Mouse (Mus musculus) E14TG2a.4 (cell line): ENCODE measurements around the gene Odf3b.

Source experiments
- H3K27me3 ChIP-seq: 2 replicates; pipeline ENCODE4 v1.6.1; 2014; ENCODE audit warnings: low read length, control low read depth; ENCODE audit not compliant: insufficient read depth
- H3K36me3 ChIP-seq: 2 replicates; pipeline ENCODE4 v1.6.1; 2014; ENCODE audit warnings: low read length, control low read depth; ENCODE audit not compliant: insufficient read depth
- H3K4me1 ChIP-seq: replicated peaks from 2 replicates; pipeline ENCODE4 v1.6.1; 2014; ENCODE audit warnings: low read depth, low read length, control low read depth
- H3K4me3 ChIP-seq: replicated peaks from 2 replicates; pipeline ENCODE4 v1.5.1; 2014; ENCODE audit warnings: mild to moderate bottlenecking, low read length
- H3K9me3 ChIP-seq: 2 replicates; pipeline ENCODE4 v1.6.1; 2014; ENCODE audit warnings: low read length, control low read depth
- CTCF ChIP-seq: conservative IDR thresholded peaks from 2 replicates; pipeline ENCODE4 v1.5.1; 2014; ENCODE audit warnings: low read length
- NANOG ChIP-seq: IDR thresholded peaks from 2 replicates; pipeline ENCODE4 v1.6.1; 2014; ENCODE audit warnings: borderline replicate concordance, low read length, mixed read lengths
- POU5F1 ChIP-seq: IDR thresholded peaks from 2 replicates; pipeline ENCODE4 v1.6.1; 2014; ENCODE audit warnings: low read length, borderline replicate concordance

Odf3b gene

GRCm38 (mm10) chr15:89354455-89354854 is 24.6 kb downstream of the Odf3b start:
- peaks cover 73% of the 10 kb centered on the region for H3K36me3 ChIP-seq
- TF ChIP-seq POU5F1: no peak
- no peak for TF ChIP-seq NANOG
- TF ChIP-seq CTCF: no peak
- peak overlapping the region; percentile 98 for H3K4me3 ChIP-seq
- H3K27me3 ChIP-seq: no peaks in the 10 kb centered on the region
- peaks cover 70% of the 10 kb centered on the region for H3K4me1 ChIP-seq
- H3K9me3 ChIP-seq: no peaks in the 10 kb centered on the region

DNA sequence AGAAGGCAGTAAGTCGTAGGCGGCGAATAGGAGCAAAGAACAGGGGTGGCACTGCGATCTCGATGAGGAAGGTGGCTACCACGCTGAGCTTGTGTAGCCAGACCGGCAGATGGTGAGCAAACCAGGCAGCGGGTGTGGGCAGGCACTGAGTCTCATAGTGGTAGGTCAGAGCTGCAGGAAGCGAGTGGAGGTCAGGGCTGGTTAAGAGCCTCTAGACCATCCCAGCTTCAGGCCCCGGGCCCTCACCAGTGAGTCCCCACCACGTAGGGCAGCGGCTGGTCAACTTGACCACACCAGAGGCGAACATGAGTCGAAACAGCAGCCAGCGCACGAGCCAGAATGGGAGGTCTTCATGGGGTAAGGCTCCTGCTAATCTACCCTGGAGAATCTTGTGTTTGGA is 25.2 kb downstream of the Odf3b start:
- Histone ChIP-seq H3K36me3 (peaks cover 67% of the 10 kb centered on the region), H3K9me3 (no peaks in the 10 kb centered on the region), H3K27me3 (no peaks in the 10 kb centered on the region), H3K4me1 (peaks cover 64% of the 10 kb centered on the region), H3K4me3 (peak overlapping the region; percentile 98; the same call in 1 of the 2 replicates)
- TF ChIP-seq NANOG (no peak), CTCF (no peak), POU5F1 (no peak)

- Histone ChIP-seq H3K9me3 (no peaks in the 10 kb centered on the region), H3K27me3 (no peaks in the 10 kb centered on the region)
- TF ChIP-seq POU5F1 (no peak), NANOG (no peak), CTCF (no peak)
These were observed 26.3 kb downstream of the Odf3b start for GRCm38 (mm10) chr15:89352795-89353194.

DNA sequence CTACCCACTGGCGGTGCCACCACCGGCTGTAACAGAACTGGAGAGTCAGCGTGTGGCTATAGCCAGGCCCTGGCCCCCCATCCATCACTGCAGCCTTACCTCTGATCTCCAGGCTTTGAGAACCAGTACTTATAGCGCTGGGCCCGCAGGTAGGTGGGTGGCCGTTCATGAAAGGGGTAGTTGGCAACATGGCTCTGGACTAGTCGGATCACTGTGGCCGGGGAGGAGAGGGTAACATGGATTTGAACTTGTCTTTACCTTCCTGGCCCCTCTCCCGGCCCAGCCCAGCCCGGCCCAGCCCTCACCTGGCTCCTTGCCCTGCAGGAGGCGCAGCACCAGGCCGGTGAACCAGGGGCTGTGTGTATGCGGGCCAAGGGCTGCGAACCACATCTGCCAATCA is 27.0 kb downstream of the Odf3b start:
- peak overlapping the region; percentile 69 for H3K4me3 ChIP-seq
- peaks cover 55% of the 10 kb centered on the region for H3K36me3 ChIP-seq
- no peaks in the 10 kb centered on the region for H3K27me3 ChIP-seq
- H3K4me1 ChIP-seq: peaks cover 46% of the 10 kb centered on the region
- TF ChIP-seq CTCF (no peak), POU5F1 (no peak), NANOG (no peak)
- H3K9me3 ChIP-seq: no peaks in the 10 kb centered on the region

More at GRCm38 (mm10) chr15:89352795-89353194, 26.3 kb downstream of the Odf3b start:
- H3K4me1 ChIP-seq: peaks cover 53% of the 10 kb centered on the region
- H3K36me3 ChIP-seq: peaks cover 61% of the 10 kb centered on the region
- H3K4me3 ChIP-seq: peak overlapping the region; percentile 69

- Histone ChIP-seq H3K4me3 (peak overlapping the region; percentile 69), H3K9me3 (no peaks in the 10 kb centered on the region), H3K4me1 (peaks cover 44% of the 10 kb centered on the region), H3K36me3 (peaks cover 54% of the 10 kb centered on the region), H3K27me3 (no peaks in the 10 kb centered on the region)
- TF ChIP-seq POU5F1: no peak
These were observed 27.8 kb downstream of the Odf3b start for GRCm38 (mm10) chr15:89351302-89351701.

DNA sequence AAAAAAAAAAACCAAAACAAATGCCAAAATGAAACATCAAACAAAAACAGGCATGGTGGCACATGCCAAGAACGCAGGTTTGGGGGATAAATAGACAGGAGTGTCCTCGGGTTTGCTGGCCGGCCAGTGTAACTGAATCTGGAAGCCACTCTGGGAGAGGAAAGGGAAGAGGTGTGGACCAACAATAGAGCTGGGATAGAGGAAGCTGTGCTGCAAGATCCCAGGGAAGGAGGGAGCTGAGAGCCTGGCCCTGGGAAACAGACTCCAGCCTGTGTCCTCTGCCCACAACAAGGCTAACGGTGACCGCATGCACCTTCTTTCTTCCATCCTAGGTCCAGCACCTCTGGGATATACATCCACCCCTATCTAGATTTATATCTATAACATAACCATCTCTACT is 28.6 kb downstream of the Odf3b start:
- TF ChIP-seq CTCF (no peak), NANOG (no peak), POU5F1 (no peak)
- Histone ChIP-seq H3K4me3 (no peak overlapping the region), H3K36me3 (peaks cover 54% of the 10 kb centered on the region), H3K4me1 (peaks cover 44% of the 10 kb centered on the region), H3K9me3 (no peaks in the 10 kb centered on the region), H3K27me3 (no peaks in the 10 kb centered on the region)

DNA sequence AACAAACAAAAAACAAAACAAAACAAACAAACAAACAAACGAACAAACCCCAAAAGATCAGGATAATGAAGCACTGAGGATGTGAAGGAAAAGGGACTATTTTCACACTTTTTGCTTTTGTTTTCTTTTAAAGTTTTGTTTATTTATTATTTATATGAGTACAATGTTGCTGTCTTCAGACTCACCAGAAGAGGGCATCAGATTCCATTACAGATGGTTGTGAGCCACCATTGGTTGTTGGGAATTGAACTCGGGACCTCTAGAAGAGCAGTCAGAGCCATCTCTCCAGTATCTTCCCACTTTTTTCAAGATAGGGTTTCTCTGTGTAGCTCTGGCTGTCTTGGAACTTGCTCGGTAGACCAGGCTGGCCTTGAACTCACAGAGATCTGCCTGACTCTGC is 35.8 kb downstream of the Odf3b start:
- no peak overlapping the region for H3K4me3 ChIP-seq
- TF ChIP-seq CTCF (peak; percentile 48), NANOG (no peak)
- H3K27me3 ChIP-seq: no peaks in the 10 kb centered on the region
- no peaks in the 10 kb centered on the region for H3K4me1 ChIP-seq
- 0 out of 2 replicates have a peak, but pooled peaks cover 6% of the 10 kb centered on the region for H3K36me3 ChIP-seq
- peaks cover 9% of the 10 kb centered on the region for H3K9me3 ChIP-seq

DNA sequence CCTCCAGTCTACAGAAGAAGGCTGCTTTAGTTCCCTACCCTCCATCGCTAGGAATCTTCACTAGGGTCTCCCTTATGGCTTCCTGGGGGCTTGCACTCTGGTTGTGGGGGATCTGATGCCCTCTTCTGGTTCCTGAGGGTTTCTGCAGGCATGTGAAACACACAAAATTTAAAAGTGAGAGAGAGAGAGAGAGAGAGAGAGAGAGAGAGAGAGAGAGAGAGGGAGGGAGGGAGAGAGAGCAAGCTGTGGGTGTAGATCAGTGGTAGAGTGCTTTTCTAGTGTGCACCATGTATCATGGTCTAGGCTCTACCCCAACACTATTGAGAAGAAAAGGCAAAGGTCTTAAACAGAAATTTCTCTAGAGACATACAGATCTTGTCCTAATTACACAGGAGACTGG is 37.4 kb downstream of the Odf3b start:
- Histone ChIP-seq H3K9me3 (peaks cover 20% of the 10 kb centered on the region), H3K27me3 (no peaks in the 10 kb centered on the region), H3K36me3 (no peaks in the 10 kb centered on the region), H3K4me3 (no peak overlapping the region), H3K4me1 (no peaks in the 10 kb centered on the region)
- TF ChIP-seq NANOG: no peak
- TF ChIP-seq CTCF: peak; percentile 22

GRCm38 (mm10) chr15:89340136-89340535 is 38.9 kb downstream of the Odf3b start:
- TF ChIP-seq CTCF: no peak
- no peak for TF ChIP-seq POU5F1
- TF ChIP-seq NANOG: no peak
- Histone ChIP-seq H3K9me3 (peaks cover 20% of the 10 kb centered on the region), H3K4me3 (no peak overlapping the region), H3K36me3 (no peaks in the 10 kb centered on the region), H3K4me1 (peaks cover 14% of the 10 kb centered on the region), H3K27me3 (peaks cover 8% of the 10 kb centered on the region)
